Mouse (Mus musculus) megakaryocyte, embryonic 14.5 days (primary cell): Measurements from ENCODE around the gene Rbm15.

Experiments used
- FLI1 ChIP-seq: IDR thresholded peaks from 2 replicates; pipeline ENCODE4 v1.6.1; 2012; ENCODE audit warnings: low read length, inconsistent platforms, mixed read lengths
- GATA1 ChIP-seq: IDR thresholded peaks from 3 replicates; pipeline ENCODE4 v1.6.1; 2012; ENCODE audit warnings: mixed read lengths, low read length, inconsistent platforms, borderline replicate concordance

DNA sequence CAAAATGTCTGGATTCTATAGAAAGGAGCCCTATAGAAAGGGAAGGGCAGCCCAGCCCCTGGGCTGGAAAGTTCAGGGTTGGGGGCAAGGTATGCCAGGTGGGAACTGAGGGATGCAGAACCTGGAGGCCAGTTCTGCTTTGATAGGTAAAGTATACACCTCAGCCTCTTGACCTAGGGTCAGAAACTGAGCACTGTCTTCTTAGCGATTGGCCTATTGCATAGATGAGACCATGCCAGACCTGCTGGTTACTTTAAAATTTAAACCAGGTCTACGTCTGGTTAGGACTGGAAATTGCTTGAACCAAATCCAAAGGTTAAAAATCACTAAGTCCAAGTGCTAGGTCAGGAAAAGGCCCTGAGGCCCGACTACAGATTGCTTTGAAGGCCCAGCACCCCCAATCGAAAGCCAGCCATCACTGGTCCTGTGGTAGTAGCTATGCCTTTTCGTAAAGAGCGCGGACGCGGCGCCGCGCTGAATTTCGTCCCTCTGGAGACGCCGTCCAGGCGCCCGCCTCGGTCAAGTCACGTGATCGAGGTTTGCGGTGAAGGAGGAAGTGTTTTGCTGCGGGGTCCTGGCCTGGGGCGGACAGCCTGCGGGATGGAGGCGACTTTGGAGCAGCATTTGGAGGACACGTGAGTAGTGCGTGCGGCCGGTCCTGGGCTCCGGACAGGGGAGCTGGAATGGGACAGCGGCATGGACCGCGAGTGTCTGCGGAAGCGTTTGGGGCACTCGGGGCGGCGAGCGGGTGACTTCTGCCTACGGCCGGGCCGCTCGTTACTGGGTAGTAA is 54.8 kb downstream of the Rbm15 start, which contains the start of gene Lamtor5:
- no peak for TF ChIP-seq GATA1
- TF ChIP-seq FLI1 = no peak
